Mouse (Mus musculus) heart, postnatal 0 days (tissue): ENCODE measurements around the gene Gse1. TPM values are rescaled to one million over a fixed set of nuclear protein-coding genes. Genes with fewer than 3 reads are reported as not detected.
A peak's percentile ranks its signal among the peaks of the same experiment; 100 is the strongest.

Experiments
- ATAC-seq: fragments of 200-750 bp; cut with Nextera tagmentation; 2 replicates; pipeline ENCODE4 v1.8.0; 2017; ENCODE audit warnings: low read depth, moderate number of reproducible peaks, moderate library complexity; ENCODE audit not compliant: insufficient read depth
- DNase-seq: peaks from one replicate; pipeline ENCODE4 v3.0.0-alpha.2; 2016; ENCODE audit warnings: low spot score
- H3K27ac ChIP-seq: fragments of 300-500 bp; sonication (generic); 2 replicates; pipeline ENCODE4 v1.5.1; 2014; ENCODE audit warnings: low read depth, mild to moderate bottlenecking
- H3K27me3 ChIP-seq: fragments of 300-500 bp; sonication (generic); 2 replicates; pipeline ENCODE4 v1.6.1; 2014; ENCODE audit warnings: low read length, mixed read lengths; ENCODE audit not compliant: control insufficient read depth, insufficient read depth
- H3K36me3 ChIP-seq: fragments of 300-500 bp; sonication (generic); replicated peaks from 2 replicates; pipeline ENCODE4 v1.6.1; 2014; ENCODE audit warnings: low read length, mixed read lengths; ENCODE audit not compliant: control insufficient read depth, insufficient read depth
- H3K4me1 ChIP-seq: fragments of 300-500 bp; sonication (generic); 2 replicates; pipeline ENCODE4 v1.6.1; 2014; ENCODE audit warnings: antibody characterized with exemption; ENCODE audit not compliant: control insufficient read depth, insufficient read depth
- H3K4me2 ChIP-seq: fragments of 300-500 bp; sonication (generic); 2 replicates; pipeline ENCODE4 v1.6.1; 2014; ENCODE audit warnings: low read depth, mild to moderate bottlenecking, low read length, moderate library complexity
- H3K4me3 ChIP-seq: fragments of 300-500 bp; sonication (generic); 2 replicates; pipeline ENCODE4 v1.5.1; 2014; ENCODE audit warnings: low read depth, low read length
- H3K9ac ChIP-seq: fragments of 300-500 bp; sonication (generic); replicated peaks from 2 replicates; pipeline ENCODE4 v1.6.1; 2014; ENCODE audit warnings: low read depth, low read length, mixed read lengths
- H3K9me3 ChIP-seq: fragments of 300-500 bp; sonication (generic); replicated peaks from 2 replicates; pipeline ENCODE4 v1.6.1; 2016; ENCODE audit warnings: low read length; ENCODE audit not compliant: control insufficient read depth
- CTCF ChIP-seq: IDR thresholded peaks from 2 replicates; pipeline ENCODE4 v1.5.1; 2016; ENCODE audit warnings: antibody characterized with exemption, control low read depth, low read depth
- EP300 ChIP-seq: IDR thresholded peaks from 2 replicates; pipeline ENCODE4 v1.6.1; 2016; ENCODE audit warnings: antibody characterized with exemption, low read depth
- WGBS: fragments of 180-500 bp; shearing (Covaris S2); extraction: QIAGEN DNeasy Blood & Tissue Kit; methylation state at CpG from one replicate; pipeline ENCODE4 v1.1.7; 2014; 5-methylcytosine and 5-hydroxymethylcytosine counted together
- polyA plus RNA-seq: library from polyadenylated mRNA; unstranded; fragments of >200 nt; fragmentation: Nextera tagmentation; extraction: Ambion mirVana; gene quantifications from 2 replicates; pipeline ENCODE4 v1.2.1, GENCODE M21; 2015
- total RNA-seq: library from RNA; depleted of rRNA; stranded (reverse); fragments of >200 nt; gene quantifications from 2 replicates; pipeline ENCODE4 v1.2.3, GENCODE M21; 2014; ENCODE audit warnings: low replicate concordance

Gene Gse1
- total and polyA plus RNA-seq, 2 experiments from 2014 or later = 5.4 to 18.7 TPM

DNA sequence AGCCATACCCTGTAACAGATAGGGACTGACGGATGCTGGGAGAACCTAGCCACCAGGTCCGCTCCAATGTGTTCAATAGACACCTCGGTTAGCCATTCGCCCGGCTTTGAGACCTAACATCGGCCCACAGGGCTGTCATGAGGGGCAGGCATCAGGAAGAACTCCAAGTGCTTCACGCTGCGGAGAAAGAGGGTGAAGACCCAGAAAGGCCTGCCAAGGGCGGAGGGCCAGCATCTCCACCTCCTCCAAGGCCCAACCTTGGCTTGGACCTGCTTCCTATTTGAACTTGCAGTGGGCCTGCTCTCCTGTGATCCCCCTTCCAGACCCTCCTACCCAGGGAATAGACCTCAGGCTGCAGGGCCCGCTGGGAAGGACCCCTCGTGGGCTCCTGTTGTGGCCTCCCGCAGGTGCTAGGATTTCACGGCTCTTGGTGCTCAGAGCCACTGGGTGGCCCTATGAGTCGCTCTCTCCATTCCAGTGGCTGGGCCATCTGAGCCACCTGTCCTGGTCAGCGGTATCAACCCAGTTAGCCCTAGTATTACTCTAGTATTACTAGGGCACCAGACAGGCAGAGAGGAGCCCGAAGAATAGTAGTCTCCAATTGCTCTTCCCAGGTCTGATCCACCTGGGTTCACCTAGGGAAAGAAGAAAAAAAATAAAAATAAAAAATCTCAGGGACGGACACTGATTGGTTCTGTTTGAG lies 38.0 kb upstream of the Gse1 start:
- Histone ChIP-seq H3K9ac (no peak overlapping the region), H3K4me1 (peaks cover 34% of the 10 kb centered on the region), H3K27me3 (no peaks in the 10 kb centered on the region), H3K27ac (no peak overlapping the region; the same call in 1 of the 2 replicates), H3K9me3 (no peaks in the 10 kb centered on the region), H3K36me3 (no peaks in the 10 kb centered on the region), H3K4me3 (no peak overlapping the region), H3K4me2 (no peak overlapping the region)
- WGBS = 81% methylated on average over 17 of the region's 17 CpGs
- DNase-seq (no peak), ATAC-seq (no peak)
- TF ChIP-seq CTCF (no peak), EP300 (no peak)

DNA sequence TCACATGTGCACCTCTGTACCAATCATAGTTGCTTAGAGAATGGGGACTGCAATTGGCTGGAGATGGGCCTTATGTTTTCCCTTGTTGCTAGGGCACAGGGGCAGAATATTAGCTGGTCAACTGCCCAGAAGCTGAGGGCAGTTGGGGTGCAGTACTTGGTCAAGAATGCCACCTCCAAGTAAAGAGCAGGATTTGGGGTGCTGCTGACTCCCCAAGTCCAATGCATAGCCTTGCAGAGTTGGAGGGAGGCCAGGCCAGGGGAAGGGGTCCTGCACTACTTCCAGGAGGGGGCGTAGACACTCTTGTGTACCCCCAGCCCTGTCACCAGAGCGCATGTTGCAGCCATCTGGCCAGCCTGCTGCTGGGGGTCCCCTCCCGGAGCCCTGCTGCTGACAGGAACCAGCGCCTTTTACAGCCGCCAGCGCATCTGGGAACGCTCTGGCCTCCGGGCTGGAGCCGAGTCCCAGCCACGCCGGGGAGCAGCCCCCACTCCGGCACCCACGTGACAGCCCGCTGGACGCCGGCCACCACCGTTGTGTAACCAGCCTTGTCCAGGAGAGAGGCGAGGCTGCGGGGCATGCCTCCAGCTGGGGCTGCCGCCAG lies 37.3 kb upstream of the Gse1 start:
- H3K4me2 ChIP-seq = peak overlapping the region; percentile 51
- 11% methylated on average over 20 of the region's 20 CpGs for WGBS
- H3K27me3 ChIP-seq = no peaks in the 10 kb centered on the region
- no peaks in the 10 kb centered on the region for H3K9me3 ChIP-seq
- H3K4me3 ChIP-seq = peak overlapping the region; percentile 6
- H3K36me3 ChIP-seq = no peaks in the 10 kb centered on the region
- no peak overlapping the region for H3K9ac ChIP-seq
- peak; percentile 90 for DNase-seq
- peak overlapping the region; percentile 89 for H3K27ac ChIP-seq
- ATAC-seq = peak; percentile 95
- TF ChIP-seq EP300 (peak; percentile 92), CTCF (no peak)
- peaks cover 27% of the 10 kb centered on the region for H3K4me1 ChIP-seq

DNA sequence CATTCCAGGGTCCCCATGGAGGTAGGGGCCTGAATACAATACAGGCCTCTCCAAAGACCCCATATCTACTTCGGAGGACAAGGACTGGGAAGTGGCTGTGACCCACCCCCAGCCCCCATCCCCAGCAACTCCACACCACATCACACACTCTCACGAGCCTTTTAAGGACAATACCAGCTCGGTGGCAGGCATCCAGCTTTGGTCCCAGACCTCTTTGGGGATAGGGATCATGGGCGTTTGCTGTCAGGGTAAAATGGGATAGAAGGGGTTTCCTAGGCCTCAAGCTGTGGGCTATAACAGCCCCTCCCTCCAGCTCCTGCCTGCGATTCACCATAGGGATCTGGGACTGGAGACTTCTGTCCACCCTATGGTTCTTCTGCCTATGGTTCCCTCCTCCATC lies 36.6 kb upstream of the Gse1 start:
- 53% methylated on average over 5 of the region's 5 CpGs for WGBS
- no peaks in the 10 kb centered on the region for H3K27me3 ChIP-seq
- H3K4me1 ChIP-seq = peaks cover 20% of the 10 kb centered on the region
- H3K27ac ChIP-seq = peak overlapping the region; percentile 89
- DNase-seq (no peak), ATAC-seq (no peak)
- no peak overlapping the region for H3K4me2 ChIP-seq
- H3K36me3 ChIP-seq = no peaks in the 10 kb centered on the region
- no peak overlapping the region for H3K9ac ChIP-seq
- no peaks in the 10 kb centered on the region for H3K9me3 ChIP-seq
- no peak overlapping the region for H3K4me3 ChIP-seq
- TF ChIP-seq CTCF = no peak
- TF ChIP-seq EP300 = no peak

DNA sequence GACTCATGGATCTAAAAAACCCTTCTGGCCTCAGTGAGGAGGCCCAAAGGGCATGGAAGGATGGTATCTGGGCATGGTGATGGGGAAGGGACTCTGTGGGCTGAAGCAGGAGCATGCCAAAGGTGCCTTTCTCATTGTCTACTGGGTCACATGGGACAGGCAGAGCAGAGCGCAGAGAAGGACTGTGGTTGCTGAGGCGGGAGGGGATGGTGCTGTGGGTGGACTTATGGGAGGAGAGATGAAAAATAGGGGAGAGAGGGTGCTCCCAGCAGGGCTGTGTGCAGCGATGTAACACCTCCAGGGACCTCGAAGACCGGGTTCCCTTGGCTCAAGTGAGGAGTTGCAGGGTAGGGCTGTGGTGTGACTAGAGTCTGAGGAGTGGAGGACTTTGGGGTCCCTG lies 36.1 kb upstream of the Gse1 start:
- H3K27me3 ChIP-seq = no peaks in the 10 kb centered on the region
- no peaks in the 10 kb centered on the region for H3K36me3 ChIP-seq
- peaks cover 20% of the 10 kb centered on the region for H3K4me1 ChIP-seq
- H3K27ac ChIP-seq = no peak overlapping the region
- no peak for ATAC-seq
- no peaks in the 10 kb centered on the region for H3K9me3 ChIP-seq
- H3K4me3 ChIP-seq = no peak overlapping the region
- no peak for DNase-seq
- TF ChIP-seq CTCF = no peak
- no peak for TF ChIP-seq EP300
- no peak overlapping the region for H3K4me2 ChIP-seq
- no peak overlapping the region for H3K9ac ChIP-seq
- WGBS = 98% methylated on average over 5 of the region's 5 CpGs

DNA sequence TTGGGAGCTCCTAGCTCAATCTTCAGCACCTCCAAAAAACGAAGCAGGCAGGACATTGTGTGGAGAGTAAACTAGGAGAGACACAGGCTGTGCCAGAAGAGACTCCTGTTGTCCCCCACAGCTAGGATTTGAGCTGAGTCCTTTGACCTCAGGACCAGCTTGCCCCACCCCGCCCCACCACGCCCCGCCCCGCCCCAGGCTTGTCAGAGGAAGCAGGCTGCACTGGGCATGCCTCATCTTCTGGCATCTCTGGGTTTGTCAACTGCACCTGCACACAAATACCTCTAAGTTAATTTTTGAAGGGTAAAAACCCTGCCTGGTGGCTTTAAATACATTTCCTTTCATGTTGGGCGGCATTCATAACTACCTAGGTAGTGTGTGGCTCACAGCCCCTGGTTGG lies 26.9 kb upstream of the Gse1 start:
- H3K9me3 ChIP-seq = peaks cover 4% of the 10 kb centered on the region; the same call in 1 of the 2 replicates
- H3K36me3 ChIP-seq = no peaks in the 10 kb centered on the region
- no peak for DNase-seq
- peaks cover 9% of the 10 kb centered on the region; the same call in 1 of the 2 replicates for H3K4me1 ChIP-seq
- H3K4me2 ChIP-seq = no peak overlapping the region
- no peaks in the 10 kb centered on the region for H3K27me3 ChIP-seq
- no peak for ATAC-seq
- H3K9ac ChIP-seq = no peak overlapping the region
- TF ChIP-seq EP300 (no peak), CTCF (no peak)
- WGBS = 83% methylated on average over 6 of the region's 6 CpGs
- H3K4me3 ChIP-seq = no peak overlapping the region
- no peak overlapping the region for H3K27ac ChIP-seq

DNA sequence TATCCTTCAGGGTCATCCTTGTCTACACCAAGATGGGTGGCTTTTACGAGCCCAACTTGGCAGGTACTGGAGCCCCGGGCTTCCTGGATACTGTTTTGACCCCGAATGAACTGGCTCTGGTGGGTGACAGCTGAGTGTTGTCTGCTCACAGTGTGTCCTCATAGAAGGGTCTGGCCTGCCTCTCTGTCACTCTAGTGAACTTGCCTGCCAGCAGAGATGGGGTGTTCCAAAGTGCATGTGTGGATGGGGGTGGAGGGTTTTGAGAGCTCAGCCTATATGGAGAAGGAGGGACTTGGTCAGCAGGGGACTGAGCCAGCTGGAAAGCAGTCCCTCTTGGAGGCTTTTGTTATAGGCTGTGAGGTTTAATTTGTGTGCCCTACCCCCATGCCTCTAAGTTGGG lies 25.7 kb upstream of the Gse1 start:
- Histone ChIP-seq H3K4me1 (peaks cover 9% of the 10 kb centered on the region; the same call in 1 of the 2 replicates), H3K27me3 (no peaks in the 10 kb centered on the region), H3K4me2 (no peak overlapping the region), H3K4me3 (no peak overlapping the region), H3K36me3 (no peaks in the 10 kb centered on the region), H3K9me3 (peaks cover 4% of the 10 kb centered on the region; the same call in 1 of the 2 replicates), H3K9ac (no peak overlapping the region), H3K27ac (no peak overlapping the region)
- DNase-seq (peak; percentile 75), ATAC-seq (peak; percentile 74)
- TF ChIP-seq EP300 = 0 out of 2 replicates have a peak, but pooled peaks have one; percentile 36
- TF ChIP-seq CTCF = no peak
- 16% methylated on average over 3 of the region's 3 CpGs for WGBS
